Mouse (Mus musculus) E14TG2a.4 (cell line): ENCODE measurements at regions not wholly inside any gene's neighbourhood (a gene's known extent, or its start where the extent isn't known, plus 50 kb on each side); places are given as distances from the start of the nearest gene placed in this dataset.

Source experiments
- CTCF ChIP-seq: conservative IDR thresholded peaks from 2 replicates; pipeline ENCODE4 v1.5.1; 2014; ENCODE audit warnings: low read length
- POU5F1 ChIP-seq: IDR thresholded peaks from 2 replicates; pipeline ENCODE4 v1.6.1; 2014; ENCODE audit warnings: low read length, borderline replicate concordance

DNA sequence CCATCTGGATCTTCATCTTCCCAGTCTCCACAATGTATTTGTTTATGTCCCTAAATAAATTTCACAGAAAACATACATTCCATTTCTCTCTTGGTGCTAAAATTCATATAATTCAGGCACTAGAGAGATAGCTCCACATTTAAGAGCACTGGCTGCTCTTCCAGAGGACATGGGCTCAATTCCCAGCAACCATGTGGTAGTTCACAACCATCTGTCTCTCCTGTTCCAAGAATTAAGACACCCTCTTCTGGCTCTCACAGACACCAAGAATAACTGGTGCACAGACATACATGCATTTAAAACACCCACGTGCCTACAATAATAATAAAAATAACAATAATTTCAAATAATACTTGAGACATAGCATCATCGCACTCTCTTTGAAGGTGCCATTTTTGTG, 347.8 kb downstream of the Meis1 start:
- TF ChIP-seq CTCF = no peak
- no peak for TF ChIP-seq POU5F1
